Mouse (Mus musculus) left cerebral cortex, postnatal 4 days (tissue): ENCODE measurements around the gene Adgrd1. TPM values are rescaled to one million over a fixed set of nuclear protein-coding genes. Genes with fewer than 3 reads are reported as not detected.

Experiments used
- DNase-seq: peaks from one replicate; pipeline ENCODE4 v3.0.0-alpha.2; 2022
- intact Hi-C: fragments of 180-260 bp; cut with DNase I; formaldehyde crosslinking; loops from one replicate; pipeline ENCODE4 v1.15.1; 2025
- total RNA-seq, 2 experiments: library from RNA; stranded (reverse); gene quantifications; 2 replicates each; pipeline ENCODE4 v1.2.3; 2021

Gene Adgrd1
- total RNA-seq, 2 experiments from 2014 or later: 0.28 to 0.38 TPM

- DNase-seq: no peak
- intact Hi-C loops: no loop called here
Measured at GRCm38 (mm10) chr5:129242265-129242664, 145.7 kb downstream of the Adgrd1 start.

- DNase-seq: no peak
- intact Hi-C loops: no loop called here
Measured at GRCm38 (mm10) chr5:129243120-129243519, 146.6 kb downstream of the Adgrd1 start.

- DNase-seq: no peak
- intact Hi-C loops: no loop called here
Measured at GRCm38 (mm10) chr5:129244392-129244791, 147.8 kb downstream of the Adgrd1 start.

- no peak for DNase-seq
- intact Hi-C loops: no loop called here
Measured at GRCm38 (mm10) chr5:129249080-129249479, 152.5 kb downstream of the Adgrd1 start.

Other genes with a start within 250 kb of the Adgrd1 start
- 10 to 100 TPM; 67.1 to 68.9 TPM for gene Rimbp2, start 143.3 kb upstream of the Adgrd1 start, total RNA-seq
- 10 to 100 TPM; 30.4 to 33.2 TPM for gene Stx2, start 88.2 kb upstream of the Adgrd1 start, total RNA-seq
- 100 to 1,000 TPM; 164 to 165 TPM for gene Ran, start 76.7 kb upstream of the Adgrd1 start, total RNA-seq